Mouse (Mus musculus) hindbrain, embryonic 15.5 days (tissue): ENCODE data around the gene Rad50. TPM values are rescaled to one million over a fixed set of nuclear protein-coding genes. Genes with fewer than 3 reads are reported as not detected.

Experiments used
- ATAC-seq: fragments of 200-750 bp; cut with Nextera tagmentation; 2 replicates; pipeline ENCODE4 v1.8.0; 2017; ENCODE audit warnings: low read depth, moderate number of reproducible peaks, moderate TSS enrichment; ENCODE audit not compliant: low FRiP score
- H3K27ac ChIP-seq: fragments of 300-500 bp; sonication (generic); replicated peaks from 2 replicates; pipeline ENCODE4 v1.5.1; 2015; ENCODE audit warnings: mild to moderate bottlenecking, inconsistent platforms
- H3K27me3 ChIP-seq: fragments of 300-500 bp; sonication (generic); 2 replicates; pipeline ENCODE4 v1.6.1; 2015; ENCODE audit warnings: control low read depth, inconsistent platforms
- H3K36me3 ChIP-seq: fragments of 300-500 bp; sonication (generic); 2 replicates; pipeline ENCODE4 v1.6.1; 2015; ENCODE audit warnings: control low read depth, inconsistent platforms
- H3K4me1 ChIP-seq: fragments of 300-500 bp; sonication (generic); replicated peaks from 2 replicates; pipeline ENCODE4 v1.6.1; 2015; ENCODE audit warnings: control low read depth, inconsistent platforms
- H3K4me2 ChIP-seq: fragments of 300-500 bp; sonication (generic); 2 replicates; pipeline ENCODE4 v1.6.1; 2015; ENCODE audit warnings: moderate library complexity, mild to moderate bottlenecking, inconsistent platforms
- H3K4me3 ChIP-seq: fragments of 300-500 bp; sonication (generic); 2 replicates; pipeline ENCODE4 v1.5.1; 2015; ENCODE audit warnings: mild to moderate bottlenecking, inconsistent platforms
- H3K9ac ChIP-seq: fragments of 300-500 bp; sonication (generic); 2 replicates; pipeline ENCODE4 v1.6.1; 2015; ENCODE audit warnings: inconsistent platforms
- H3K9me3 ChIP-seq: fragments of 300-500 bp; sonication (generic); 2 replicates; pipeline ENCODE4 v1.6.1; 2016; ENCODE audit warnings: control low read depth, inconsistent platforms
- WGBS: fragments of 180-500 bp; shearing (Covaris S2); methylation state at CpG from one replicate; pipeline ENCODE4 v1.1.7; 2015; 5-methylcytosine and 5-hydroxymethylcytosine counted together
- polyA plus RNA-seq: library from polyadenylated mRNA; unstranded; fragments of >200 nt; fragmentation: Nextera tagmentation; extraction: Ambion mirVana; gene quantifications from 2 replicates; pipeline ENCODE4 v1.2.1, GENCODE M21; 2015

Rad50 gene
- polyA plus RNA-seq, 1 experiment from 2014 or later, result 12.2 TPM

DNA sequence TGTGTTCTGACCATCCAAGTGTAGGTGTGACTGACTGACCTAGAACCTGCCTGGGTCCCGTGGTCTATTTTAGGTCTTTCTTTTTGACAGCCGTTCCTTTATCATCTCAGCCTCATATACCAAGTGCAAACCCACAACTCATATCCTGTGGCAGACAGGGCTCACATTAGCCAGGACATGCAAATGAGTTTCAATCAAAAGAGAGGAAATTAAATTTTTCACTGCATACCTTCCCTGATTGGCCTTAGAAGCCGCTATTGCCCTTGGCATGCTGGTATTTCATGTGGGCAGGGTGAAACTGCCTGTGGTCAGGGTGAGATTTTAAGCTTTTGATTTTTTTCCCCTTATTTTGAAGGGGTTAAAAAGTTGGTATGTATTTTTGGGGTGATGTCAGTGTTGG lies 97.4 kb downstream of the Rad50 start:
- Histone ChIP-seq H3K27ac (no peak overlapping the region), H3K4me1 (peaks cover 7% of the 10 kb centered on the region), H3K36me3 (no peaks in the 10 kb centered on the region), H3K27me3 (no peaks in the 10 kb centered on the region), H3K9me3 (no peaks in the 10 kb centered on the region), H3K4me3 (no peak overlapping the region), H3K4me2 (no peak overlapping the region), H3K9ac (no peak overlapping the region)
- 88% methylated on average over 3 of the region's 3 CpGs for WGBS
- no peak for ATAC-seq

DNA sequence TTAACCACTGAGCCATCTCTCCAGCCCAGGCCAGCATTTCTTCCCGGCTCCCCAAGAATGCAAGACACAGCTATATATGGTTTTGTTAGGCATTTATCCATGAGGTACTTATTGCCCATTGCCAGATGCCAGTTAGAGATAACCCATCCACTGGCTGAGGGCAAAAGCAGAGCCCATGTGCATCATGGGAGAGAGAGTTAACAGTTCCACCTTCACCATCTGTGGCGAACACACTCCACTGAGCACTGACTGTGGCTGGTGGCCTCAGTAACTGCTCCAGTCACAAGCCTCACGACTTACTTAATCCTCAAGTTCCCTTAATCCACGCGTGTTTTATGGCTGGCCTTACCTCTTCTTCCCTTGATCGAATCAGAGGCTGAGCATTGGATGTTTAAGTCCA lies 97.9 kb downstream of the Rad50 start:
- Histone ChIP-seq H3K4me3 (no peak overlapping the region), H3K9me3 (no peaks in the 10 kb centered on the region), H3K27me3 (no peaks in the 10 kb centered on the region), H3K9ac (no peak overlapping the region), H3K27ac (no peak overlapping the region), H3K4me2 (no peak overlapping the region), H3K4me1 (peaks cover 7% of the 10 kb centered on the region), H3K36me3 (no peaks in the 10 kb centered on the region; the same call in 1 of the 2 replicates)
- no peak for ATAC-seq
- 83% methylated on average over 6 of the region's 6 CpGs for WGBS

DNA sequence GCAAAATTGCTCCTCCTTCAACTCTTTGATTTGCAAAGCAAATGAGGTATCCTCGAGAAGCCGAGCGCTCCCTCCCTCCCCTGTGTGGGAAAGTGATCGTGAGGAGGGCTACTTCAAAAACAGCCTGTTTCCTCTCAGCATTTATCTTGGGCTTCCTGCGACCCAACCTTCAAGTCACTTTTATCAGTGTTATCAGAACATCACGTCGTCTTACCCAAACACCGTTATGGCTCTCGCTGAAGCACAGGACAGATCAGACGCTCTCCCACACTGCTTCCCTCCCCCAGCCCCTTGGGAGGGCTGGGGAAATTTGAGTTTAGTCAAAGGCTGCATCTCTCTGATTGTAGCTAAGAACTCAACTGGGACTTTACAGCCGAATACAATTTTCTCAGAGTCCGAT lies 101.5 kb downstream of the Rad50 start:
- no peak overlapping the region for H3K4me3 ChIP-seq
- peaks cover 7% of the 10 kb centered on the region for H3K4me1 ChIP-seq
- H3K27ac ChIP-seq, result no peak overlapping the region
- H3K9me3 ChIP-seq, result no peaks in the 10 kb centered on the region
- ATAC-seq, result no peak
- no peak overlapping the region for H3K9ac ChIP-seq
- no peaks in the 10 kb centered on the region for H3K27me3 ChIP-seq
- H3K36me3 ChIP-seq, result peaks cover 15% of the 10 kb centered on the region
- no peak overlapping the region for H3K4me2 ChIP-seq
- WGBS, result 9% methylated on average over 12 of the region's 12 CpGs

DNA sequence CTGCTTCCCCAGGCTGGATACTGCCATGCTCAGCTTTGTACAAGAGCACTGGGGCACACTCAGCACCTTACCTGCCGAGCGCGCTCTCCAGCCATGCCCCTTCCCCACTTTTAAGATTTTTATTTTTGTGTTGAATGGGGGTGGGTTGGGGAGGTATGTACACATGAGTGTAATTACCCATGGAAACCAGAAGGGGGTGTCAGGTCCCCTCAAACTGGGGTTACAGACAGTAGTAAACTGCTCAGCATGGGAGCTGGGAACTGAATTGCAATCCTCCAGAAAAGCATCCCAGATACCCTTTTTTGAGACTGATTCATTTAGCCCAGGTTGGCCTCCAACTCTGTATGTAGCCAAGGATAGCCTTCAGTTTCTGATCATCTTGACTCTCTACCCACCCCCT lies 102.1 kb downstream of the Rad50 start:
- peaks cover 7% of the 10 kb centered on the region for H3K4me1 ChIP-seq
- no peak overlapping the region for H3K27ac ChIP-seq
- ATAC-seq, result no peak
- H3K4me2 ChIP-seq, result no peak overlapping the region
- H3K27me3 ChIP-seq, result no peaks in the 10 kb centered on the region
- 93% methylated on average over 3 of the region's 3 CpGs for WGBS
- no peak overlapping the region for H3K4me3 ChIP-seq
- H3K36me3 ChIP-seq, result peaks cover 18% of the 10 kb centered on the region
- H3K9ac ChIP-seq, result no peak overlapping the region
- H3K9me3 ChIP-seq, result no peaks in the 10 kb centered on the region

Other genes starting within 250 kb of the Rad50 start
- gene Gm9837, start 236.8 kb downstream of the Rad50 start, polyA plus RNA-seq, result not detected in 2 replicates
- 0.38 TPM in 1 of 2 replicates, not detected in the other for gene Gm9945, start 227.2 kb downstream of the Rad50 start, polyA plus RNA-seq
- gene Sowaha, start 227.0 kb downstream of the Rad50 start, polyA plus RNA-seq, result 1.3 and 1.6 TPM in 2 replicates
- gene Sept8, start 188.1 kb downstream of the Rad50 start, polyA plus RNA-seq, result 18.6 and 20.7 TPM in 2 replicates
- gene Kif3a, start 139.9 kb downstream of the Rad50 start, polyA plus RNA-seq, result 318 and 324 TPM in 2 replicates
- gene Il4, start 88.7 kb downstream of the Rad50 start, polyA plus RNA-seq, result 3.6 and 5.8 TPM in 2 replicates
- not detected in 2 replicates for gene Il13, start 72.6 kb downstream of the Rad50 start, polyA plus RNA-seq
- gene Il5, start 13.5 kb upstream of the Rad50 start, polyA plus RNA-seq, result not detected in 2 replicates
- 3.7 and 4.8 TPM in 2 replicates for gene Irf1, start 62.7 kb upstream of the Rad50 start, polyA plus RNA-seq
- gene Gm17334, start 65.9 kb upstream of the Rad50 start, polyA plus RNA-seq, result not detected in 2 replicates
- gene Gm12216, start 151.9 kb upstream of the Rad50 start, polyA plus RNA-seq, result 0.35 TPM in 1 of 2 replicates, not detected in the other
- gene Slc22a5, start 184.3 kb upstream of the Rad50 start, polyA plus RNA-seq, result 10.9 and 12.1 TPM in 2 replicates